Mouse (Mus musculus) stomach, postnatal 0 days (tissue): ENCODE data around the gene Tcte2.

Experiments used
- CTCF ChIP-seq: IDR thresholded peaks from 2 replicates; pipeline ENCODE4 v1.5.1; 2016; ENCODE audit warnings: antibody characterized with exemption, low read depth, mild to moderate bottlenecking, moderate library complexity
- EP300 ChIP-seq: optimal IDR thresholded peaks from 2 replicates; pipeline ENCODE3; 2016; ENCODE audit warnings: antibody characterized with exemption

- no peak for TF ChIP-seq EP300
- no peak for TF ChIP-seq CTCF
Observed at GRCm38 (mm10) chr17:13712518-13712917, 49.1 kb downstream of the Tcte2 start.
